Mouse (Mus musculus) embryo, embryonic 10 days (tissue): Measurements from ENCODE around the gene L3mbtl1.
A peak's percentile ranks its signal among the peaks of the same experiment; 100 is the strongest.
"Not testable (repeated sequence)": the region's sequence is repeated elsewhere in the genome, so short reads cannot be mapped to it uniquely, and the experiment has no call there.

Experiments used
- DNase-seq: peaks from one replicate; pipeline ENCODE4 v3.0.0-alpha.2; 2015; ENCODE audit warnings: low spot score

L3mbtl1 gene

GRCm38 (mm10) chr2:162943148-162943846 is at the start of gene L3mbtl1:
Gene L3mbtl1 (plus strand): TSS chr2:162943472.
- peak; percentile 25 for DNase-seq

GRCm38 (mm10) chr2:162899256-162899655 is 44.0 kb upstream of the L3mbtl1 start:
- not testable (repeated sequence) for DNase-seq

GRCm38 (mm10) chr2:162899880-162900589 is 43.2 kb upstream of the L3mbtl1 start:
- no peak for DNase-seq

- peak; percentile 21 for DNase-seq
These were observed 42.7 kb upstream of the L3mbtl1 start for GRCm38 (mm10) chr2:162900590-162900916.

- no peak for DNase-seq
These were observed 37.4 kb upstream of the L3mbtl1 start for GRCm38 (mm10) chr2:162905902-162906301.

- peak; percentile 14 for DNase-seq
These were observed 35.2 kb upstream of the L3mbtl1 start for GRCm38 (mm10) chr2:162908052-162908491.

- DNase-seq = no peak
These were observed 29.2 kb upstream of the L3mbtl1 start for GRCm38 (mm10) chr2:162914040-162914439.

GRCm38 (mm10) chr2:162914519-162914918 is 28.8 kb upstream of the L3mbtl1 start:
- peak; percentile 39 for DNase-seq

GRCm38 (mm10) chr2:162919926-162920325 is 23.3 kb upstream of the L3mbtl1 start:
- DNase-seq = no peak

GRCm38 (mm10) chr2:162922183-162922582 is 21.1 kb upstream of the L3mbtl1 start:
- DNase-seq = peak; percentile 81

- no peak for DNase-seq
These were observed 20.4 kb upstream of the L3mbtl1 start for GRCm38 (mm10) chr2:162922834-162923233.

GRCm38 (mm10) chr2:162924126-162924525 is 19.1 kb upstream of the L3mbtl1 start:
- no peak for DNase-seq

- DNase-seq = no peak
These were observed 15.2 kb upstream of the L3mbtl1 start for GRCm38 (mm10) chr2:162927918-162928585.

GRCm38 (mm10) chr2:162929704-162930103 is 13.6 kb upstream of the L3mbtl1 start:
- no peak for DNase-seq

GRCm38 (mm10) chr2:162930516-162931122 is 12.7 kb upstream of the L3mbtl1 start:
- peak; percentile 29 for DNase-seq

GRCm38 (mm10) chr2:162931123-162931673 is 12.1 kb upstream of the L3mbtl1 start, which contains the start of gene Srsf6:
Gene Srsf6 (plus strand): TSS chr2:162931528.
- peak; percentile 94 for DNase-seq

- peak; percentile 61 for DNase-seq
These were observed 11.3 kb upstream of the L3mbtl1 start for GRCm38 (mm10) chr2:162931674-162932650.

- DNase-seq = peak; percentile 58
These were observed 10.6 kb upstream of the L3mbtl1 start for GRCm38 (mm10) chr2:162932706-162933105.

GRCm38 (mm10) chr2:162934421-162934820 is 8.9 kb upstream of the L3mbtl1 start:
- no peak for DNase-seq

- DNase-seq = no peak
These were observed 7.6 kb upstream of the L3mbtl1 start for GRCm38 (mm10) chr2:162935700-162936099.

- no peak for DNase-seq
These were observed 3.7 kb upstream of the L3mbtl1 start for GRCm38 (mm10) chr2:162939562-162939961.
